Mouse (Mus musculus) neural tube, embryonic 11.5 days (tissue): ENCODE data around the gene Mgrn1. TPM values are rescaled to one million over a fixed set of nuclear protein-coding genes. Genes with fewer than 3 reads are reported as not detected.

Source experiments
- ATAC-seq: fragments of 200-750 bp; cut with Nextera tagmentation; 2 replicates; pipeline ENCODE4 v1.8.0; 2017; ENCODE audit warnings: moderate number of reproducible peaks, mild to moderate bottlenecking, moderate TSS enrichment, moderate library complexity; ENCODE audit not compliant: insufficient read depth, low FRiP score, low TSS enrichment
- DNase-seq: peaks from one replicate; pipeline ENCODE4 v3.0.0-alpha.2; 2015; ENCODE audit warnings: low spot score
- H3K27ac ChIP-seq: fragments of 300-500 bp; sonication (generic); 2 replicates; pipeline ENCODE4 v1.5.1; 2014; ENCODE audit warnings: low read depth, mild to moderate bottlenecking, low read length
- H3K27me3 ChIP-seq: fragments of 300-500 bp; sonication (generic); 2 replicates; pipeline ENCODE4 v1.6.1; 2014; ENCODE audit warnings: mild to moderate bottlenecking, low read length, mixed read lengths; ENCODE audit not compliant: control insufficient read depth, insufficient read depth
- H3K36me3 ChIP-seq: fragments of 300-500 bp; sonication (generic); 2 replicates; pipeline ENCODE4 v1.6.1; 2014; ENCODE audit warnings: mild to moderate bottlenecking, low read length, moderate library complexity, mixed read lengths; ENCODE audit not compliant: control insufficient read depth, insufficient read depth
- H3K4me1 ChIP-seq: fragments of 300-500 bp; sonication (generic); 2 replicates; pipeline ENCODE4 v1.6.1; 2014; ENCODE audit warnings: low read length, mixed read lengths; ENCODE audit not compliant: control insufficient read depth, insufficient read depth
- H3K4me2 ChIP-seq: fragments of 300-500 bp; sonication (generic); 2 replicates; pipeline ENCODE4 v1.6.1; 2014; ENCODE audit warnings: low read depth, mild to moderate bottlenecking, moderate library complexity
- H3K4me3 ChIP-seq: fragments of 300-500 bp; sonication (generic); 2 replicates; pipeline ENCODE4 v1.5.1; 2014; ENCODE audit warnings: low read depth, low read length
- H3K9ac ChIP-seq: fragments of 300-500 bp; sonication (generic); 2 replicates; pipeline ENCODE4 v1.6.1; 2014; ENCODE audit warnings: mild to moderate bottlenecking, low read length
- H3K9me3 ChIP-seq: fragments of 300-500 bp; sonication (generic); 2 replicates; pipeline ENCODE4 v1.6.1; 2016; ENCODE audit warnings: low read length; ENCODE audit not compliant: control insufficient read depth
- WGBS: fragments of 180-500 bp; shearing (Covaris S2); extraction: QIAGEN DNeasy Blood & Tissue Kit; methylation state at CpG from one replicate; pipeline ENCODE4 v1.1.7; 2014; 5-methylcytosine and 5-hydroxymethylcytosine counted together
- polyA plus RNA-seq: library from polyadenylated mRNA; unstranded; fragments of >200 nt; fragmentation: Nextera tagmentation; extraction: Ambion mirVana; gene quantifications from 2 replicates; pipeline ENCODE4 v1.2.1, GENCODE M21; 2014

The Mgrn1 gene
- polyA plus RNA-seq, 1 experiment from 2014 or later, result 85.5 TPM

DNA sequence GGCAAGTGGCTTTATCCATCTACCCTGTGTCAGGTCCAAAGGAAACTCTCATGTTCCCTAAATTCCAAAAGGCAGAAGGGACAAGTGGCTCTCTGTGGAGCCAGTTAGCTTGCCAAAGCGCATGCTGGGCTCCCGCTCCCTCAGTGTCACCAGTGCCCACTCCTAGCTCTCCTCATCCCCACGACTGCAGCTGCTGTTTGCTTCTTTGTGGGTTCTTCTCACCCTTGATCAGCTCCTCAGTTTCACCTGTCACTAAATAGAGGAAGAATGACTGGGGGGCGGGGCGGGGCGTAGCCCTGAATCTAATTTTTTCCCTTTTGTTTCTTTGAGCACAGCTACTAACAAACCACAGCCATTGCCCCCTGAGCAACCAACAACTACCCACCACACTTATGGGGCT lies 12.8 kb downstream of the Mgrn1 start:
- Histone ChIP-seq H3K4me2 (no peak overlapping the region), H3K9me3 (no peaks in the 10 kb centered on the region), H3K27ac (no peak overlapping the region), H3K27me3 (no peaks in the 10 kb centered on the region), H3K4me1 (no peaks in the 10 kb centered on the region), H3K9ac (no peak overlapping the region), H3K36me3 (no peaks in the 10 kb centered on the region), H3K4me3 (no peak overlapping the region)
- no peak for DNase-seq
- 88% methylated on average over 6 of the region's 6 CpGs for WGBS
- no peak for ATAC-seq

DNA sequence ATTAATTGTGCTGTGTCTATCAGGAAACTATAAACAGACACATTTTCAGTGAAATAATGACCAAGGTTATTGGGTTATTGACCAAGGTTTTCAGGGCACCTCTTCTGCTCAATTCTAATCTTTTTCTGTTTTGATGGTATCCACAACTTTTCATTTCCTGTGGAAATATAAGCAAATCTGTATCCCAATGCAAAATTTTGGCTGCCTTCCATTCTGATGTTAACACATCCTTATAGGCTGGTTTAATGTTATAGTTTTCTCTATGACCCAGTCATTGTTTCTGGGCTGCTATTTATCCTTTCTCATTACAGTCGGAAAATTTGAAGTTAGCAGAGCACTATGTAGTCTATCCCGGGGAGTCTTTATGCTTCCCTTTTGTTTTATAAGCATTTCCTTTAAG lies 13.7 kb downstream of the Mgrn1 start:
- Histone ChIP-seq H3K9ac (no peak overlapping the region), H3K9me3 (no peaks in the 10 kb centered on the region), H3K4me3 (no peak overlapping the region), H3K27ac (no peak overlapping the region), H3K27me3 (no peaks in the 10 kb centered on the region), H3K36me3 (no peaks in the 10 kb centered on the region), H3K4me2 (no peak overlapping the region), H3K4me1 (no peaks in the 10 kb centered on the region)
- no peak for ATAC-seq
- 93% methylated on average over 2 of the region's 2 CpGs for WGBS
- DNase-seq, result no peak

DNA sequence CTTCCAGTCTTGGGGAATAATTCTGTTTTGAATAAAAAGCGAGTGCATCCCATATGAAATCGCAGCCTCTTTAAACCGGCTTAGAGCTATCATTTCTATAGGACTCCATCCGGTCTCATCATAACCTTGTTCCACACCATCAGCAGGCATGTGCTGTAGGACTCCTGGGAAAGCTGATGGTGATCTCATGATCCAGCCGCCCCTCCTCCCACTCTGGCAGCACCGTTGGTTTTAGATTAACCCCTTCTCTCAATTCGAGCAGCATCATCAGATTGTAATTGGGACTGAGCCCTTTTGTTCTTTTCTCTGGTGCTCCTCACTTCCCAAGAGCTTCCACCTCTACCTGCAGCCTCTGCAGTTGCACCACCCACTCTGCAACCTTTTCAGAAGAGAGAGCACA lies 15.1 kb downstream of the Mgrn1 start:
- Histone ChIP-seq H3K27ac (no peak overlapping the region), H3K4me1 (no peaks in the 10 kb centered on the region), H3K9ac (no peak overlapping the region), H3K4me3 (no peak overlapping the region), H3K36me3 (no peaks in the 10 kb centered on the region), H3K27me3 (no peaks in the 10 kb centered on the region), H3K9me3 (no peaks in the 10 kb centered on the region), H3K4me2 (no peak overlapping the region)
- 63% methylated on average over 7 of the region's 7 CpGs for WGBS
- ATAC-seq, result no peak
- DNase-seq, result no peak

DNA sequence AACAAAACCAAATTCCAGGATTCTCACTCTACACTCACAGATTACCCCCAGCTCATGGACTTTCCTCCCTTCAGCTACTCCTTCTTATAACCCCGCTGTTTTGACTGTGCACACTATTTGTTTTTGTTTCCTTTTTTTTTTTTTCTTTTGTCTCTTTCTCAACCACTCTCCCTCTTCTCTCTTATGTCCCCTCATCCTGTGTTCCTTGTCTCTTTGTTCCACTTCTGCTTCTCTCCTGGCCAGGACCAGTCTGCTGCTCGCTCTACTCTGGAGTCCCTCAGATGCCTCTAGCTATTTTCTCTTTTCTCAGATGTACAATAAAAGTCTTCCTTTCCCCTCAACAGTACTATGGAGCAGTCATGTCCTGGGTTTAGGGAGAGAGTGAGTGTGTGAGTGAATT lies 16.3 kb downstream of the Mgrn1 start:
- Histone ChIP-seq H3K9ac (no peak overlapping the region), H3K27ac (no peak overlapping the region), H3K9me3 (no peaks in the 10 kb centered on the region), H3K4me1 (no peaks in the 10 kb centered on the region), H3K4me2 (no peak overlapping the region), H3K36me3 (no peaks in the 10 kb centered on the region), H3K27me3 (no peaks in the 10 kb centered on the region), H3K4me3 (no peak overlapping the region)
- ATAC-seq (no peak), DNase-seq (no peak)
- WGBS, result 80% methylated on average over 2 of the region's 2 CpGs

DNA sequence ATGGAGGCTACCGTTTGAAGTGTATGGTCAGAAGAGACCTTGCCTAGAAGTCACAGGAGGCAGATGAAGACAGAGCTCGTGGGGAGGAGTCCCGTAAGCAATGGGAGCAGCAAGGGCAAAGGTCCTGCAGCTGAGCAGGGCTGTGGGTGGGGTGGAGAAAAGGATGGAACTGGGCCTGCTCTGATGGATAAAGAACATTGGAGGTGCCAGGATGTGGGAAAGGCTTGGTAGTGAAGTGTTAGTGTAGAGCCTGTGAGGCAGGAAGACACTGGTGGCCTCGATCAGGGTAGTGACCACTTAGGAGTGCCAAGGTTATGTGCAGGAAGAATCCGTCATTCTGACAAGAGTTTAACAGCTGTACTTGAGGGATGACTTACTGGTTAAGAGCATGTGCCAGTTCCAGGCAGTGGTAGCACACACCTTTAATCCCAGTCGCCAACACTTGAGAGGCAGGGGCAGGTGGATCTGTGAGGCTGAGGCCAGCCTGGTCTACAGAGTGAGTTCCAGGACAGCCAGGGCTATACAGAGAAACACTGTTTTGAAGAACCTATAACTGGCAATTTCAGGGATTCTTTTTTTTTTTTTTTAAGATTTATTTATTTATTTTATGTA lies 17.5 kb downstream of the Mgrn1 start:
- Histone ChIP-seq H3K4me2 (no peak overlapping the region), H3K27ac (no peak overlapping the region), H3K4me1 (no peaks in the 10 kb centered on the region), H3K27me3 (no peaks in the 10 kb centered on the region), H3K9me3 (no peaks in the 10 kb centered on the region), H3K9ac (no peak overlapping the region), H3K4me3 (no peak overlapping the region), H3K36me3 (no peaks in the 10 kb centered on the region)
- DNase-seq (no peak), ATAC-seq (no peak)
- WGBS, result 82% methylated on average over 6 of the region's 6 CpGs

DNA sequence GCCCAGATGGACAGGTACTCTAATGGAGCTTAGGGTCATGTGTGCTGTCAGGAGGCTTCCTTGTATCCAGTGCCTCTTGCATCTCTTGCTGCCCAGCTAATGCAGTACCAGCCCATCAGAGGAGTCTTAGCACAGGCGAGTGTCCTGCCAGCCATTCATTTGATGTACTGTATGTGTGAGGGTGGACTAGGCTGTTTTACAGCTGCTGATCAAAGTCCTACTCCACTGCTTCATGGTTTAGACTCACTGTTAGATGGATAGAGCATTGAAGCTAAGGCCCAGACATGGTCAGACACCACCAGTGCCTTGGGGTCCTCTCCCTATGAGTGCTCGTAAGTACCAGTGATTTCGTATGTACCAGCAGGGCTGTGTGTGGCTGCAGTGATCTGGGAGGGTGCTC lies 18.8 kb downstream of the Mgrn1 start:
- Histone ChIP-seq H3K9ac (no peak overlapping the region), H3K36me3 (0 out of 2 replicates have a peak, but pooled peaks cover 2% of the 10 kb centered on the region), H3K4me3 (no peak overlapping the region), H3K4me1 (no peaks in the 10 kb centered on the region), H3K27me3 (no peaks in the 10 kb centered on the region), H3K27ac (no peak overlapping the region), H3K4me2 (no peak overlapping the region), H3K9me3 (no peaks in the 10 kb centered on the region)
- WGBS, result 85% methylated on average over 3 of the region's 3 CpGs
- DNase-seq, result no peak
- no peak for ATAC-seq

DNA sequence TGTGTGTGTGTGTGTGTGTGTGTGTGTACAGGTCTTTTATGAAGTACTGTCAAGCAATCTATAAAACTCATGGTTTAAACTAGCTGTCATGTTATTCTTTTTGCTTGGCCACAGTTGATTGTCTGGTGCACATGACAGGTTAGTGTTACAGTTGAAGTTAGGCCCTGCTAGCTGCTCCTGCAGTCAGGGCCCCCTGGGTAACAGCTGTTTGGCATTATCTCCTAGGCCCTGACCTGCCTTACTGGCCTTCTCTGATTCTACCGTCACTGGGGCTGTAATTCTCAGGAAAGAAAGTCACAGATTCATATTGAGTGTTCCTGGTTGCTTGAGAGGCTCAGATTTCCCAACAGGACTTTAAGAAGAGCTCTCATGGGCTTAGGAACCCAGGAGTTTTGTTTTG lies 19.5 kb downstream of the Mgrn1 start:
- H3K9ac ChIP-seq, result no peak overlapping the region
- H3K9me3 ChIP-seq, result no peaks in the 10 kb centered on the region
- no peaks in the 10 kb centered on the region for H3K27me3 ChIP-seq
- no peak overlapping the region for H3K4me3 ChIP-seq
- no peak overlapping the region for H3K4me2 ChIP-seq
- H3K4me1 ChIP-seq, result no peaks in the 10 kb centered on the region
- H3K36me3 ChIP-seq, result 0 out of 2 replicates have a peak, but pooled peaks cover 2% of the 10 kb centered on the region
- ATAC-seq (no peak), DNase-seq (no peak)
- whole genome bisulfite sequencing, result 57% methylated on average over 1 of the region's 1 CpGs
- H3K27ac ChIP-seq, result no peak overlapping the region

DNA sequence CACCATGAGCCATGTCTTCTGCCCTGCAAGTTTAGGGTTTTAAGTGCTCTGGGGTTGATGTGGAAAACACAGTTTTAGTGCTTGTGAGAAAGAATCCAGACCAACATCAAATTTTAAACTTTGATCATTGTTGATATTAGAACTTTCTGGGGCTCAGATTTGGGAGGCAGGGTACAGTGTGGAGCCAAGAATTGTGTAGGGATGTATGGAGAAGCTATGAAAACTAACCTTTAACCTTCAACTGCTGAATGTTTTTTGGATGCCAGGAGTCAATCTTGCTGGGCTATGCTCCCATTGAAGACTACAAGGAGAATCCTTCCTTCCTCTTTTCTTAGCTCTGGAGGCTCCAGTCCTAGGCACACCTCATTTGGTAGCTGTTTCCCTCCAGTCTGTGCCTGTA lies 20.5 kb downstream of the Mgrn1 start:
- Histone ChIP-seq H3K4me1 (no peaks in the 10 kb centered on the region), H3K4me3 (no peak overlapping the region), H3K9ac (no peak overlapping the region), H3K4me2 (no peak overlapping the region), H3K9me3 (no peaks in the 10 kb centered on the region), H3K36me3 (peaks cover 3% of the 10 kb centered on the region; the same call in 1 of the 2 replicates), H3K27me3 (no peaks in the 10 kb centered on the region), H3K27ac (no peak overlapping the region)
- ATAC-seq (no peak), DNase-seq (no peak)

DNA sequence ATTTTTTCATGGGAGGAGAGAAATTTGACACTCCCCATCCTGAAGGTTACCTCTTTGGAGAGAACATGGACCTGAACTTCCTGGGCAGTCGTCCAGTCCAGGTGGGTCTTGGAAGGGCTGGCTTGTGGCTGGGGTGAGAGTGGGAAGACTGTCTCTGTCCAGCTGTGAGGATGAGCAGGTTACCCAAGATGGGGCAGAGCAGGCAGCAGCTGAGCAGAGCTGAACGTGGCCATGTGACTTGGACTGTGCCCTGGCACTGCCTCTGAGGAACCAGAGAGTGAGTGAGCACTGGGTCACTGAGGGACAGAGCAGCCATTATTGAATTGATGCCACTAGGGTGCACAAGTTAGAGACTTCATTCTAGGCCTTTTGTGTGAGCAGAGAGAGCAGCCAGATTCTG lies 21.3 kb downstream of the Mgrn1 start:
- Histone ChIP-seq H3K4me1 (no peaks in the 10 kb centered on the region), H3K27me3 (no peaks in the 10 kb centered on the region), H3K36me3 (peaks cover 6% of the 10 kb centered on the region), H3K27ac (no peak overlapping the region), H3K9ac (no peak overlapping the region), H3K9me3 (no peaks in the 10 kb centered on the region), H3K4me2 (no peak overlapping the region), H3K4me3 (no peak overlapping the region)
- DNase-seq (no peak), ATAC-seq (no peak)
- 83% methylated on average over 2 of the region's 2 CpGs for WGBS
